Mouse (Mus musculus) frontal cortex, postnatal 25 days (tissue): ENCODE results near the gene Cym.

Experiments used
- DNase-seq, 2 experiments: peaks; one replicate each; pipeline ENCODE4 v3.0.0; 2022; ENCODE audit warnings: low spot score in 2 of 2

Gene Cym

GRCm38 (mm10) chr3:107221608-107222007 is at the start of gene Cym:
Gene Cym (minus strand): TSS chr3:107221732.
- no peak for DNase-seq

- no peak for DNase-seq
Measured at GRCm38 (mm10) chr3:107266814-107267345, 45.3 kb upstream of the Cym start.

GRCm38 (mm10) chr3:107261851-107262165 is 40.3 kb upstream of the Cym start:
- no peak for DNase-seq

GRCm38 (mm10) chr3:107260956-107261850 is 39.7 kb upstream of the Cym start:
- peak in 1 of 2 experiments; percentile 29 for DNase-seq

- DNase-seq, result no peak
Measured at GRCm38 (mm10) chr3:107257924-107258323, 36.4 kb upstream of the Cym start.

GRCm38 (mm10) chr3:107256724-107257123 is 35.2 kb upstream of the Cym start:
- no peak for DNase-seq

- no peak for DNase-seq
Measured at GRCm38 (mm10) chr3:107255992-107256391, 34.5 kb upstream of the Cym start.

- DNase-seq, result no peak
Measured at GRCm38 (mm10) chr3:107253925-107254324, 32.4 kb upstream of the Cym start.

- DNase-seq, result no peak
Measured at GRCm38 (mm10) chr3:107252035-107252434, 30.5 kb upstream of the Cym start.

GRCm38 (mm10) chr3:107250320-107250719 is 28.8 kb upstream of the Cym start:
- DNase-seq, result no peak

- no peak for DNase-seq
Measured at GRCm38 (mm10) chr3:107249042-107249441, 27.5 kb upstream of the Cym start.

GRCm38 (mm10) chr3:107246876-107247275 is 25.3 kb upstream of the Cym start:
- DNase-seq, result no peak

- no peak for DNase-seq
Measured at GRCm38 (mm10) chr3:107241389-107242094, 20.0 kb upstream of the Cym start.

- no peak for DNase-seq
Measured at GRCm38 (mm10) chr3:107239607-107240006, 18.1 kb upstream of the Cym start, which contains the start of gene Prok1. Gene Prok1 (minus strand): TSS chr3:107239707.

GRCm38 (mm10) chr3:107238471-107238980 is 17.0 kb upstream of the Cym start:
- DNase-seq, result no peak

- no peak for DNase-seq
Measured at GRCm38 (mm10) chr3:107238051-107238450, 16.5 kb upstream of the Cym start.

- DNase-seq, result no peak
Measured at GRCm38 (mm10) chr3:107233945-107234344, 12.4 kb upstream of the Cym start.

GRCm38 (mm10) chr3:107233351-107233813 is 11.8 kb upstream of the Cym start:
- peak; percentile 87 to 88 for DNase-seq

GRCm38 (mm10) chr3:107231202-107231601 is 9.7 kb upstream of the Cym start:
- DNase-seq, result no peak

GRCm38 (mm10) chr3:107230527-107230926 is 9.0 kb upstream of the Cym start, which contains the start of gene A630076J17Rik:
Gene A630076J17Rik (plus strand): TSS chr3:107230614.
- no peak for DNase-seq

GRCm38 (mm10) chr3:107229822-107230221 is 8.3 kb upstream of the Cym start:
- no peak for DNase-seq

GRCm38 (mm10) chr3:107229221-107229620 is 7.7 kb upstream of the Cym start:
- no peak for DNase-seq
